Mouse (Mus musculus) myocyte (in vitro differentiated cells): ENCODE data around the gene Wdr35.

Experiments used
- CEBPB ChIP-seq: IDR thresholded peaks from 2 replicates; pipeline ENCODE4 v1.6.1; 2011; ENCODE audit warnings: mild to moderate bottlenecking, moderate library complexity; ENCODE audit not compliant: poor library complexity, insufficient read depth, severe bottlenecking
- MYOD1 ChIP-seq, 3 experiments: IDR thresholded peaks; one replicate each; pipeline ENCODE4 v1.6.1; 2011; ENCODE audit warnings: control low read depth in 2 of 3, low read depth in 2 of 3, mild to moderate bottlenecking in 2 of 3, moderate library complexity in 1 of 3; ENCODE audit not compliant: insufficient read length in 2 of 3, control insufficient read depth in 1 of 3
- POLR2A ChIP-seq: IDR thresholded peaks from one replicate; pipeline ENCODE4 v1.6.1; 2011; ENCODE audit warnings: low read depth, mild to moderate bottlenecking, control low read depth, moderate library complexity; ENCODE audit not compliant: insufficient read length
- SRF ChIP-seq: IDR thresholded peaks from one replicate; pipeline ENCODE4 v1.6.1; 2011; ENCODE audit warnings: low read depth; ENCODE audit not compliant: control insufficient read depth, insufficient read length
- USF1 ChIP-seq: IDR thresholded peaks from one replicate; pipeline ENCODE4 v1.6.1; 2011; ENCODE audit warnings: low read depth, mild to moderate bottlenecking, control low read depth, moderate library complexity

DNA sequence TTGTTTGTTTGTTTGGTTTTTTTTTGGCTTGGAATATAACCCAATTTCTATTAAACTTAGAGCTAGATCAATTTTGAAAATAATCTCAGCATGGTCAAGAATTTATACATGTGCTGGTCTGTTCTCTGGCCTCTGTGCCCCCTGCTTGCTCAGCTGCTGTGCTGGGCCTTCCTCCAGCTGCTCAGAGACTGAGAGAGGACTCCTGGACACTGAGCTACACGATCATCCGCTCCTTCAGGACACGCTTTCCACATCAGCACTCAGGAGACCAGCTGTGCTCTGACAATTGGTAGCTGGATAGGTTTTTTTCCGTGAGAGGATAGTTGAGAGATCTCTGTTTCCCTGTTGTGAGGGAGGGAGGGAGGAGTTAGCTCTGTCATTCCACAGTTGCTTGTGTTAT lies 36.6 kb downstream of the Wdr35 start:
- no peak for TF ChIP-seq SRF
- TF ChIP-seq POLR2A: no peak
- no peak for TF ChIP-seq MYOD1 (IDR thresholded peaks at IDR 0.05; ENCODE audit: control insufficient read depth in 1 of 3, insufficient read length in 2 of 3, low read depth in 2 of 3)
- TF ChIP-seq CEBPB: no peak
- no peak for TF ChIP-seq USF1
